Mouse (Mus musculus) stomach, adult 2 months (tissue): ENCODE results near the gene Sel1l3. TPM values are rescaled to one million over a fixed set of nuclear protein-coding genes. Genes with fewer than 3 reads are reported as not detected.

Source experiments
- polyA plus RNA-seq: library from polyadenylated mRNA; depleted of rRNA; stranded (reverse); fragments of >200 nt; gene quantifications from 2 replicates; pipeline ENCODE4 v1.2.3, GENCODE M21; 2012; rRNA removed

Gene Sel1l3
- polyA plus RNA-seq: 16.1 and 18.5 TPM in 2 replicates

GRCm38 (mm10) chr5:53213711-53214352 is at the start of gene Sel1l3:
Sel1l3 (minus strand) TSS chr5:53213927.

Other genes with a start within 250 kb of the Sel1l3 start
- 0.51 and 0.64 TPM in 2 replicates for gene Slc34a2, start 175.8 kb downstream of the Sel1l3 start, polyA plus RNA-seq
- gene Smim20, start 53.2 kb upstream of the Sel1l3 start, polyA plus RNA-seq: 16.2 and 18.2 TPM in 2 replicates